Mouse (Mus musculus): Measurements from ENCODE around the gene Hs3st4.

Gene Hs3st4

DNA sequence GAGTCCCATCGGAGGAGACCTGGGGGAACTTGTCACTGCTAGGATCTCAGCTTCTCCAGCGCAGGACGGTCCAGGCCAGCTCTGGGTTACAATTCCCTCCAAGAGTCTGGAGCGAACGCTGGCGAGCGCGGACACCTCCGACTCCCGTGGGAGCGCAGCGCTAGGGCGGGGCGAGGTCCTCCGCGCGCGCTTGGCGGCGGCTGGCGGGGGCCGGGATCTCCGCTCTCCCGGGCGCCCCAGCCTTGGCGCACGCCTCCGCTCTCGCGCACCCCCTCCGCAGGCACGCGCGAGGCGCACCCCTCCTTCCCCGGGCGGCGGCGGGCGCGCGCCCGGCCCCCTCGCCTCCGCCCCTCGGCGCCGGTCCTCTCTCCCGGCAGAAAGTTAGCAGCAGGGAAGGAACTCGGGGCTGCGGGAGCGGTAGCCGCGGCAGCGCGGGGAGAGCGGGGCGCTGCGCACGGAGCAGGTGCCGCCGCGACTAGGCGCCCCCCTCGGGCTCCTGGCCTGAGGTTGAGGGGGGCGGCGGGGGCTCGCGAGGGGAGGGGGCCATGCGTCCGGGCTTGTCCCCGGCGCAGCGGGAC lies at the start of gene Hs3st4:
Gene Hs3st4, plus strand, starts transcription at position 409 of the 578 bp plus-strand sequence.
- in situ Hi-C loops (cut with MseI, MboI): no loop called here

DNA sequence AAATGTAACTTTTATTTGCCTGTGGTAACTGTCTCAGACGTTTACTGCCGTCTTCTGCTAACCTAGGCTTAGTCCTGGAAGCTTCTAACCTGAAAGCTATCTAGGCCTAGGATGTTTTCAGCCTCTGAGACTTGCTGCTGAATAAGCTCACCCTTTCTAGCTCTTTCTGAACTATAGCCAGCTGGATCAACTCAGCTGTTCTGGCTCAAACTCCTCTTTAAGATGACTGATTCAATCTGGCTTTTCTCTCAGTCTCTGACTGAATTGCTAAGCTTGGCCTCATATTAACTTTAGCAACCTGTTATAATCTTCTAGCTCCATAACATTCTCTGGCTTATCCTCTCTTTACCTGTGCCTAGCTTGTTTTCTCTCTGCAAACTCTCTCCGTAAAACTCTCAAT lies 35.8 kb upstream of the Hs3st4 start:
- in situ Hi-C loops (cut with MseI, MboI): no loop called here

DNA sequence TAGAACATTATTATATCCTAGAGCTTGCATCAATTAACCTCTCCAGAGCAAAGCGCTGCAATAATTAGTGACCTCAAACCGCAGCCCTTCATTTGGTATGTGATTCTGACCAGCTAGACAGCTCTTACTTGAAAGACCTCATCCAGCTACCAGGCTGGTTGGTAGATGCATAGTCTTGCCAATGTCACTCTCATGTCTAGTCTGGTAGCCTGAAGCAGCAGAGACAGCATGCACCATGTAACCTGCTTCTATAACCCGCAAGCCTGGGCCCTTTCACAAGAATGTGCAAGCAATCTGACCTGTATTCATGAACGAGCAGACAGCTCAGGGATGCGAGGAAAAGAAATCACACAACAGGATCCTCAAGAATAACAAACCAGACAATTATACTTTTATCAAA lies 19.6 kb upstream of the Hs3st4 start:
- in situ Hi-C loops (cut with MseI, MboI): no loop called here

DNA sequence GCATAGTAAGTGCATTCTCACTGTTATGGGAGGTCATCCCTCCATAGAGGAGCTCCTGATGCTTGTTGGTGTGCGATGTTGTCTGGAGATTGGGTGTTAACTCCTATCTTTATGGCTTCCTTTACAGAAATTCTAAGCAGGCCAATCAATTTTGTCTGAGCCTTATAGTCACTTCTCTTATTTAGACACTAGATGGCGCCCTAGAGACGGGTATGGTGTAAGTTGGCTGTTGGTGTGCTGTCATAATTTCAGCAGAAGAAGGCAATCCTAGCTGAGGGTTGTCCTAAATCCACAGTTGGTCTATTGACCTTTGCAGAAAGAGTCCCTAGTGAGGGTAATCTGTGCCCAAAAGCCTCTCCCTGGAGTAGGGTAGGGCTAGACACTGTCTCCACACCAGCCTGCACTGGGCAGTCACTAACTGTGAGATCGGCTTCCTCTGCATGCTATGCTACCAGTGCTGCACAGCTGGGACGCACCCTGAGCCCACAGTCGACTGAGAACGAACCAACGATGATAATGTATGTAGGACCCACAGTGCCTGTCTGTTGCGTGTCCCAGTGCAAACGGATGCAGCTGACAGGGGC lies 18.0 kb upstream of the Hs3st4 start:
- in situ Hi-C loops (cut with MseI, MboI): no loop called here

DNA sequence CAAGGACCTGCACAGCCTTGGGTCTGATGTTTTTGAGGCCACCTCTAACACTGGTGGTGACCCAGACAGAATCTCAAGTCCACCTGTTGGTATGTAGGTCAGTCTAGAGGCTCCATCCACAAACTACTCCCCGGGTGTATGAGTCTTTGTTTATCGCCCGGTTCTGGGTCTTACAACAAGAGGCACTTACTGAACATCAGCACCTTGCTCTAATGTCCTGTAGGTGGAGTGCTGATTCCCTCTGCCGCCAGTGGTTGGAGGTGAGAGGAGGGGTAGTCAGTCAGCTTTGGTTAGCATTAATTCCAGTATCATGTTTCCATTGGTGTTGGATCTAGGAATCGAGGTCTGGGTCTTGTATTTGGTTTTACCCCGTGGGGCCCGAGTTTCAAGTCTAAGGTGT lies 17.2 kb upstream of the Hs3st4 start:
- in situ Hi-C loops (cut with MseI, MboI): no loop called here

DNA sequence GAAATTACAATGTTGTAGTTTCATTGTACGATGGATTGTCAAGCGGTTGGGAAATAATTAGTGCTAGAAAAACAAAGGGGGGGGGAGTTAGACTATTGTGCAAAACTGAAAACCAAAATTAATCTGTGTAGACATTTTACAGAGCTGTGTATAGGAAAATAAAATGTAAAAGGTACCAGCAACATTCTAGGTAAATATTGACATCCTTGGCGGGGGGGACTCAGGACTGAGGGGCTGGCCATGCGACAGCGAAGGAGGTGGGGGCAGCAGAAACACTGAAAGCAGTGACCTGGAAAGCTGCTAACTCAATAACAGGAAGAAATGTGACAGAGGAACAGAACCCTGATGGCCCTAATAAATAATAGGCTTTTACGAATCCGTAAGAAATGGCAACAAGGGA lies 7.2 kb upstream of the Hs3st4 start:
- in situ Hi-C loops (cut with MseI, MboI): no loop called here

DNA sequence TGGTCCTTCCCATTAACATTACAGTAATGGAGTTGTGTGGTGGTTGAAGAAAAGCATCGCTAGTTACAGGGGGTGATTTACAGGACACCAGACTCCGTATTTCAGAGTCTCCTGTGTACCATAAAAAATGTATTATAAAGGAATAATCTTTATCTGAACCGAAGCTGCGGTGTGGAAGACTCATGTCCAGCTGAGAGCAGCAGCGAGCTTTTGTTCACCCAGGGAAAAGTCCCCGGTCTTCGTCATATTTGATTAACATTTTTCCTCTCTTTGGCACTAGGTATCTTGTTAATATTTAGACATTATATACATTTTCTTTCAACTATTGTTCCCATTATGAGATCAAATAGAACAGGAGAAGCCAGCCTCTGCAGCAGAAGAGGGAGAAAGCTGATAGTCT lies 1.2 kb upstream of the Hs3st4 start:
- in situ Hi-C loops (cut with MseI, MboI): no loop called here

DNA sequence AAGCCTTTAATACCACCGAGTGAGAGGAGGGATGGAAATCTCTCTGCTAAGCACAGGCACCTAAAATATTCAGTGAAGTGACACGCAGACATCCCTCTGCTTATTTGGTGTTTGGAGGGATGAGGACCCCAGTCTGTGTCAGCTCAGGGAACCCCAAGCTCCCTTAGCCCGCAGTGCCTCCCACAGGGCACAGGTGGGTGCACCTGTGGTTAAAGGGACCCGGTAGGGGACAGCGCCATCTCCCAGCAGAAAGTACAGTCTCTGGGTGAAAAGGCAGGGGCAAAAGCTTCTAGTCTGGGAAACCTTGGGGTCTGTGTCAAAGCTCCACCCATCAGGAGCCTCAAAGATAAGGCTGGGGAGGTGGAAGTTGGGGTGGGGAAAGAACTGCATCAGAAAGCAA lies 659 bp upstream of the Hs3st4 start:
- in situ Hi-C loops (cut with MseI, MboI): no loop called here

DNA sequence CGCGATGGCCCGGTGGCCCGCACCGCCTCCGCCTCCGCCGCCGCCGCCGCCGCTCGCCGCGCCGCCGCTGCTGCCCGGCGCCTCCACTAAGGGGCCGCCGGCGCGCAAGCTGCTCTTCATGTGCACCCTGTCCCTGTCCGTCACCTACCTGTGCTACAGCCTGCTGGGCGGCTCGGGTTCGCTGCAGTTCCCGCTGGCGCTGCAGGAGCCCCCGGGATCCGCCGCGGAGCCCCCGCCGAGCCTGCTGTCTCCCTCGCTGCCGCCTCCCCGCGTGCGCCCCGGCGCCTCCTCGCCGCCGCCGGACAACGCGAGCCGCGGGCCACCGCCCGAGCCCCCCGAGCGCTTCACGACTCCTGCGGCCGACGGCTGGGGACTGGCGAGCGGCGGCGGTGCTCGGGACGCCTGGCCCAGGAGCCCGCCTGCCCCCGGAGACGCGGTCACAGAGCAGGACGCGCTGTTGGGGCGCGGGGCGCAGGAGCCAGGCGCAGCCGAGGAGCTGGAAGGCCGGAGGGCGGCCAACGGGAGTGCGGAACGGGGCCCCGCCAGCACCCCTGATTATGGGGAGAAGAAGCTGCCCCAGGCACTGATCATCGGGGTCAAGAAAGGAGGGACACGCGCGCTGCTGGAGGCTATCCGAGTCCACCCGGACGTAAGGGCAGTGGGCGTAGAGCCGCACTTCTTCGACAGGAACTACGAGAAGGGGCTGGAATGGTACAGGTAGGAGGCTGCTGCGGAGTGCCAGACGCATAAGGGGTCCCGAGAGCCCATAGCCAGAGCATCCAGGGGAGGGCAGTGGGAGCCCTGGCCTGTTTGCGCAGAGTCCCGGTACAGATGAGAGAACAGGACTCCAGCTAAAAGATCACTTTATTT lies 743 bp downstream of the Hs3st4 start:
- in situ Hi-C loops (cut with MseI, MboI): no loop called here

DNA sequence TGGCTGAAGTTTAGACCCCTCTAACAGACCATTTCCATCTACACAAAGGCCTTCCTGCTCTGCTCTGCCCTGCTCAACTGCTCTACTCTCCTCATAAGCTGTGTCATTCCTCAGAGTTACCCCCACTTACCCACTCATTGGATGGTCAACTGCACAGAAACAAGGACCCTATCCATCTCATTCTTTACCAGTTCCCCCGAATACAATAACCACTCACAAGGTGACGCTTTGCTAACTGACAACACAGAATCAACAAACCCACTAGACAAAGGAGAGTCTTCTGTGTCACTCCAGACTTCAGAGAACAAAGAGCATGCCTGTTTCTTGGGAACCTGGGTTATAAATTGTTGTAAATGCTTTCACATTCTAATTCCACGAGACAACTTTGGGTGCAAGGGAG lies 9.5 kb downstream of the Hs3st4 start:
- in situ Hi-C loops (cut with MseI, MboI): no loop called here

DNA sequence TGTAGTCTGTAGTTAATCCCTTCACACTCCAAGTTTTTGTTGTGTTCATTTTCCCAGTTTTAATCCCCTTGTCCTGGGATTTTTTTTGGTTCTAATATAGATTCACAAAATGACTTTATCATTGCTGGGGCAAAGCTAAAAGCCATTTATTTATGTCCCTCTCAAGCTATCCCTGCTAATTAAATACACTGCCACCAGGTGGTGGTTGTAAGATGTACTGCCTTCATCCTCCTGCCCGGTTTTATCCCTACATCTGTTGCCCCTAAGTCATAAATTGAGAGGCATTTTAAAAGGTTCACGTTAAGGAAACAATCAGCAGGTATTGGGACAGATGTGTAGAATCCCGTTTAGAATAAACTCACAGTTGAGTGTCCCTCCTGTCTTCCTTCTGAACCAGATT lies 14.6 kb downstream of the Hs3st4 start:
- in situ Hi-C loops (cut with MseI, MboI): no loop called here

DNA sequence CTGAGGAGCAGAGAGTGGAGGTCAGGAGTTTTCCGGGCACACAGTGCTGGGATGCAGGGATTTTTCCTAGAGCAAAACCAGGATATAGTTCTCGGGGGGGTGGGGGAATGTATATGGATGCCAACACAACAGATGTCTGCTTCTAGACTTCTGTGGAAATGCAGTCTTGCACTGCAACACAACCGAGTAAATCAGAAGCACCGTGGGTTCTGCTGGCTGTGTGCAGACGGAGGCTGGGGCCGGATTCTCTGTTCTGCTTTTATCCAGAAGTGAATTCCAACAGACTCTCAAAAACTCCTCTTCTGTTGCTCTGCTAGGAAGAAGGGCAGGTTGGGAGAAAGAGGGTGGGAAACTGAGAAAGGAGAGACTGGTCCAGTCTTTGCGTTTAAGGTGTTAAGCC lies 15.9 kb downstream of the Hs3st4 start:
- in situ Hi-C loops (cut with MseI, MboI): no loop called here

DNA sequence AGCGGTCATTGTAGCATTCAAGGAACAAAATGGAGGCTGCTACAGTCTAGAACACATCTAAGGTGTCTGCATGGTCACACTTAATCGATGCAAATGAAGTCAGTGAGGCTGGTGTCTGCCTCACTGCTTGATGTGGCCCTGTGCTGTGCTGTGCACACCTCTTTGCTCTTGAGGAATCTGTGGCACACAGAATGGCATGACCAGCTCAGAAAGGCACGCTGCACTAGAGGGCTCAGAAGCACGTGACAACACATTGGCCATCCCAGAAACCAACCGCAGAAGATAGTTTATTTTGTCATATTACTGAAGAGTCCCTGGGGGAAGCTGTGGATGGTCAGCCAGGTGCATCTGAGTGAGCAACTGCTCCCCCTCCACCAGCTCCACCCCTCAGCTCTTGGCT lies 44.2 kb downstream of the Hs3st4 start:
- in situ Hi-C loops (cut with MseI, MboI): no loop called here

DNA sequence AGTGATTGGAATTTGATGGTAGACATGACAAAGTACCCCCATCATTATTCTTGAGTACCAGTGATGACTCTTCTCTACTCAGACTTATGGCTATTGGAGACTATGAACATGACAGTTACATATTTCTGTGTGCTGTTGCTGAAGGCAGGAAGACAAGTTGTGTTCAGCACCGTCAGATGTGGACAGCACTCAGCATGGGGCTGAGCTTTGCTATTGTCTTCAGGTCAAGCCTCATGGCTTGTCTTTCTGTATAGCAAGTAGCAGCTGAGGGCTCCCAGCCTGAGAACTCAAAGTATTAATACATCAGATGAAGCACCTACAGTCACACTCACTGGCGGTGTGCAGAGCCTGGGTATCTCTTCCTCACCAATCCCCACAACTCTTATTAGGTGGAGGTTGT lies 49.6 kb downstream of the Hs3st4 start:
- in situ Hi-C loops (cut with MseI, MboI): no loop called here

DNA sequence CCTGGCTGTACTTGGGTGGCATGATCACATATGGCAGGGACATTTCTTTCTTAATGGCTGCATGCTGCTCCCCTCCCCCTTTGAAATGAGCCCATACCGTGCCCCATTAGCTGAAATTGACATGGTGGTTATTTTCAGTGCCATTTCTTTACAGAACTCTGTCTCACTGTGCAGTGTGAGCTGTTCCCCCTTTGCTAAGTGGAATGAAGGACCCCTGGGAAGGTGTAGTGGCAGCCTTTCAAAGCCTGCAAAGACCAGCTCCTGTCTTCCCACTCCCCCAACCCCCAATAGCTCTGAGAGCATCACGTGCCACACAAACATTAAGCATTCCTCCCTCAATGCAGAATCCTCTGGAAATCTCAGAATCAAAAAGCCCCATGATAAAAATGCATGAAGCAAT lies 50.7 kb downstream of the Hs3st4 start:
- in situ Hi-C loops (cut with MseI, MboI): no loop called here

DNA sequence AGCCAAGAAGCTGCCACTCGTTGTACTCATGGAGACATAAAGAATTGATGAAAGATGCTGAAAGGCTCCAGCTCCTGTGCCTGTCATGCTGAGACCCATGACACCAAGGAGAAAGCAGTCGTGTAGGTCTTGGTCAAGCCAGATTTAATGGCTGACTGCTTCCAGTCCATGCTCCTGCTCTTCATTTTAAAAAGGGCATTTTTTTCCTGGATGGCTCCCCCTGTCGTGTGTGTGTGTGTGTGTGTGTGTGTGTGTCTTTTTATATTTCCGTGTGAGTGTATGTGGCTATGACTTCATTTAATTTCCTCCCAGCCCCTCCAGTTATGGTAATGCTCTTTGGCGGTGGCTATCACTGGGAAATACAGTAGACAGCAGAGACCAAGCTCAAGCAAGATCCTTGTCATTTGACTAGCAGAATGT lies 54.6 kb downstream of the Hs3st4 start:
- in situ Hi-C loops (cut with MseI, MboI): no loop called here

DNA sequence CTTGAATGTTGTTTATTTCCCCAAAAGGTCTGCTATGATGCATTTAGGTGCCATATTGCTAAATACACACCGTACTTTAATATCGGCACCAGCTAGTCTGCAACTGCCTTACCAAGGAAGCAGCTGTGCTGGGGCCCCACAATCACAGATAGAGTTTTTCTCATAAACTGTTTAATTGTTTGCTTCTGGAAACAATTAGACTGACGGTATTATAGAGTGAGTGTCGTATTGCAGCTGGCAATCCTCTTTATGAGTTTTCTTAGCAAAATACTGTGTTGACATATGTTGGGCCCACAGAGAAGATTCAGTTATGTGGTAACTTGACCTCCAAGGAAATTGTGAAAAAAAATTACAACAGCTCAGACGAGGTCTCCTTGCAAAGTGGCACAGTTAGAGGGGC lies 56.5 kb downstream of the Hs3st4 start:
- in situ Hi-C loops (cut with MseI, MboI): no loop called here

DNA sequence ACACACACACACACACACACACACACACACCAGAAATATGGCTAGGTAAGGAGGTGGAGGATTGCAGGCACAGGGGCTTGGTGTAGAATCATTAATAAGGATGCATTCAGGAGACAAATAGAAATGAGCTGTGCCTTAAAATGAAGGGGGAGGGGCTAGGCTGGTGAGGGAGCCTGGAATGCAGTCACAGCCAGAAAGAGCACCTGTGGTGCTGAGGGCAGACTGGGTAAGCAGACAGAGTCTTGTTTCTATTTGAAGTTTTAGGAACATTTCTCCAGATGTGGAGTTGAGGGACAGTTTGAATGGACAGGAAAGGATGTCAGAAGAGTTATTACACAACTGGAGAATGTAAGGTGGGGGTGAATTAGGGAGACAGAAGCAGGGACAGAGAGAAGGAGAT lies 64.7 kb downstream of the Hs3st4 start:
- in situ Hi-C loops (cut with MseI, MboI): no loop called here

DNA sequence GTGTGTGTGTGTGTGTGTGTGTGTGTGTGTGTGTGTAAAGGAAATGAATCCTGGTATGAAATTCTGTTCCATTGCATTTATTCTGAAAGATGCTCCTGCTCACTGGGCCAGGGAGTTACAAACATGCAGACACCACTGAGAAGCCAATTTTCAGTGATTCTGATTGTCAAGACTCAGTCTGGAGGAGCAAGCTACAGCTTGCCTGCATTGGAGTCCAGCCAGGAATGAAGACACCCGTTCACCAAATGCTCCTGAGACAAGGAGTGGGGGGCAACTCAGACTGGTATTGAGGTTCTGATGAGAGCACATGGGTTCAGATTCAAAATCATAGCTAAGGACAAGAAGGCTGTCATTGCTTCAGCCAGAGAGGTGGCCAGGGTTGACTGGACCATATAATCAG lies 66.3 kb downstream of the Hs3st4 start:
- in situ Hi-C loops (cut with MseI, MboI): no loop called here

DNA sequence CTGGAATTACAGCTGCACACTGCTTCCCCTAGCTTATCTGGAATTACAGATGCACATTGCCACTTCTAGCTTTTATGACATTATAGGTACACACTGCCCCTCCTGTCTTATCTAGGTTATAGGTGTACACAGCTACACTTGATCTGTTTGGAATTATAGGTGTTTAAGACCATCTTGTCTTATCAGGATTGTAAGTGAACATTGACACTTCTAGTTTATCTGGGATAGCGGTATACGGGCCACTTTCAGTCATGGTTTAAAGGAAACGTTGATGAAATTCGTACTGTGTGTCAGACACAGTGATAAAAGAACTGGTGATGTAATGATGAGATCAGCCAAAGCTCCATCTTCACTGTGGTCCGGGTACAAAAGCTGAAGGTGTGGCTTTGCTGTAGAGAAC lies 67.8 kb downstream of the Hs3st4 start:
- in situ Hi-C loops (cut with MseI, MboI): no loop called here

DNA sequence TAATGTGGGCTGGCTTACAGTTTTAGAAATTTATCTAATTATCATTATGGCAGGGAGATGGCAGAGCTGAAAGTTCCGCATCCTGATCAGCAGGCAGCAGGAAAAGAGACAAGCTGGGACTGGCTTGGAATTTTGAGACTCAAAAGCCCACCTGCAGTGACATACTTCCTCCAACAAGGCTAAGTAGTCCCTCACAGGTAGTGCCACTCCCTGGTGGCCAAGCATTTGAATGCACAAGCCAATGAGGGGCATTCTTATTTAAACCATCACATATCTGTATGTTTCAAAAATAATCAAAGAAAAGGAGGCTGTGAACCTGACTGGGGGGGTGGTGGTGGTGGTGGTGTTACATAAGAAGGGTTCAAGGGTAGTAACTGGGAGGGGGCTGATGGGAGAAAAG lies 101.1 kb downstream of the Hs3st4 start:
- in situ Hi-C loops (cut with MseI, MboI): no loop called here

DNA sequence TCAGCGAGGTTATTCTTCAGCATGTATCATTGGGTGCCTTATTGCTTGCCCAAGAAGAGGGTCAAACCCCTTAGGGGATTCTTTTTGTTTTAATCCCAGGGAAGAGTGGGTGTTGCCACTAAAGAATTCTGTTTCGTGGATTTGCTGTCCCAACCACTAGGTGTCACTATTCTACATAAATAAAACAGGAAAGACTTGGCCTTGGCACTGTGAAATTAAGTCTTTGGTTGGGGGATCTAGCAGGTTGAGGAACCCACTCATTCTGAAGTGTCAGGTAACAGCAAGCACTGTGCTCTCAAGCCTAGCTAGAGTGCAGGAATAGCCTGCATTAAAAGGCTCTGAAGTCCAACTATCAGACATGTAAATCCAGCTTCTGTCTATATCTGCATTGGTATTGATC lies 146.3 kb downstream of the Hs3st4 start:
- in situ Hi-C loops (cut with MseI, MboI): loop anchor here (25.0 kb wide), 1 partner anchor 658 kb away; no protein-coding TSS in a partner anchor

DNA sequence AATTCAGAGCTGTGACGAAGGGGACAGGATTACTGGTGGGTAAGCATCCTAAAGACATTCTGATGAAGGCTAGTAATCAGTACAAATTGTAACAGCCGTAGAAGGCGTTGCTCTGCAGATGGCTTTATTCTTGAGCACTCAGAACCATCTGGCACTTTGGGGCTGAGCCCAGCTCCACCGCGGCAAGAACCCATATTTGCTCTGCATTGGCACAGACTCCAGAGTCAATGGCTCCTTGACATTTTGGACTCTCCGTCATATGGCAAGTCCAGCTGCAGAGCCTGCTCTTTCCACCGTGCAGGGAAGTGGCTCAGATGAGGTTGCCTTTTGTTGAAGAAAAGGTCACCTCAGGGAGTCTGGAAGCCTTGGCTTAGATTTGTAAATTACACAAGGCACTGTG lies 148.6 kb downstream of the Hs3st4 start:
- in situ Hi-C loops (cut with MseI, MboI): loop anchor here (25.0 kb wide), 1 partner anchor 656 kb away; no protein-coding TSS in a partner anchor

All from mouse trophoblast stem cell (cell line).